Mouse (Mus musculus): ENCODE results near the gene Mgam. TPM values are rescaled to one million over a fixed set of nuclear protein-coding genes. Genes with fewer than 3 reads are reported as not detected.
"Not testable (repeated sequence)": the region's sequence is repeated elsewhere in the genome, so short reads cannot be mapped to it uniquely, and the experiment has no call there.

Mgam gene
- total RNA-seq (2022) = under 1 TPM in 1 of 4 experiments, not detected in 3; 0.39 TPM

DNA sequence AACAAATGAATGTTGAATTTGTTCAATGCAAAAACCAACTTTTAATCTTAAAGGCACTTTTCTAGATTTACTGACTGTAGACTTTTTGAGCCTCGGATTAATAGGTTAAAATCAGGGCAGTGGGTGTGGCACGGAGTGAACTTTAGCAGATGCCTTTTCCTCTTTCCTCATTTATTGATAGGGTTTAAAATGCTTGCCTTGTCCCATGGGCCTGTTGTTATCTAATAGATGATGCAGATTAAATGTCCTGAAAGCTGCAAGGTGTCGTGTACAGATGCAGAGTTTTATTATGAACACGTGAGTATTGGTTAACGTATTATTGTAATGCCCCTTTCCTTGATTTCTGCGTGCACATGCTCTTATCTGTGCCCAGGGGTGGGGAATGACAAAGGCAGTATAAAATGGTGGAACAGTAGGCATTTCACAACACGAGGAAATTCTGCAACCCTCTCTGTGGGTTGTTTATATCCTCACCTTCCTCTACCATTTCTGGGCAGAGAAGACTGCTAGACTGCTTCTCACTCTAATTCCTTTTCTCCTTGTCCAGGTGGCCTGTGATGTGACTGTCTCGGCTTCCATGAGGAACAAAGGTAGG is at the start of gene Mgam:
Gene Mgam (plus strand): TSS at position 426 of the 595 bp plus-strand sequence.
- no peak for DNase-seq (ENCODE audit: low spot score in 2 of 2)

DNA sequence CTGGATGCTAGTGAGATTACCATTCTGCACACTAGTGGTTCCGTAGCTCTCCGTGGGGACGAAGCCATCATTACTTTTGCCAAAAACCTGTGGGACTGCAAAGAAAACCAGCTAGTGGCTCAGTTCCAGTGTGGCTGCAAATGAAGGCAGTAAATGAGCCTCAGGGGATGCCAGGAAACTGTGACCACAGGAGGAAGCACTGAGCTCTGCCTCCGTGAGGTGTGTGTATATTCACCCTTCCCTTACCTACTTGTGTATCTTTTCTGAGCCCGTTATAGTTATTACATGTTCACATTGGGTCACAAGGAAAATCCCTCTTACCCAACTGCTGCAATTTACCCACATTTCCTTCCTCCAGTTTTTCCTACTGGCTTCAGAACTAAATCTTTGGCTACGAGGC is 44.3 kb upstream of the Mgam start:
- DNase-seq (ENCODE audit: low spot score in 2 of 2) = no peak

DNA sequence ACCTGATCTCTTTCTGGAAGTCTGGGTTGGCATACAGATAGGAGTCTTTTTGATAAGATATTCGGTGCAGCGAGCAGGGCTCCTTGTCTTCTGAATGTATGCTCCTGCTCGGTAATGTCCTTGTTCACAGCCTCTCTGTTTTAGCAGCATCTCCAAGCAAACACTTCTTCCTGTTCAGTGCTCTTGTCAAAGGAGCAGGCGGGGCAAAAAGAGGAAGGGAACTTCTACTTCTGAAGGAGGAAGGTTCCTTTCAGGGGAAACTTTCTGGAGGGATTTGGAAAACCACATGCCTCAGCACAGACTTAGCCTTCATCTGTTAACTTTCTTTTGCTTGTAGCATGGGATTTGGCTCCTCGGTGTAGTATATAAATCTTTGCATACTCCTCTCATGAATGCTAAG is 43.0 kb upstream of the Mgam start, which contains the start of gene Clec5a:
Gene Clec5a (minus strand): TSS at position 177 of the 400 bp plus-strand sequence.
- no peak for DNase-seq (ENCODE audit: low spot score in 2 of 2)

DNA sequence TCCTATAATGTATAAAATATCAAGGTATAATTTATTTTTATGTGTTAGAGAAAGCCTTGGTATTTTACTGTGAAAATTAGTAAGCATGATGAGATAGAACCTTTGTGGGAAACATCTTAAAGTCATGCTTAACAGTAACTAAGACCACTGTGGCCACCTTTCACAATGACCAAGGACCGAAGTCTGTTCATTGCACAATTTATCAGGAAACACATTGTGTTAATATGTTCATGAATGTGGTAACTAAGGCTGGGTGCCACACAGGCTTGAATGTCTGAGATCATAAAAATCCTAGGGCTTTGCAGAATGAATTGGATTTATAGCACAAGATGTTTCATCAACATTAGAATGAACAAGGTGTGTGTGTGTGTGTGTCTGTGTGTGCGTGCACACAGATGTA is 40.3 kb upstream of the Mgam start:
- DNase-seq (ENCODE audit: low spot score in 2 of 2) = no peak

DNA sequence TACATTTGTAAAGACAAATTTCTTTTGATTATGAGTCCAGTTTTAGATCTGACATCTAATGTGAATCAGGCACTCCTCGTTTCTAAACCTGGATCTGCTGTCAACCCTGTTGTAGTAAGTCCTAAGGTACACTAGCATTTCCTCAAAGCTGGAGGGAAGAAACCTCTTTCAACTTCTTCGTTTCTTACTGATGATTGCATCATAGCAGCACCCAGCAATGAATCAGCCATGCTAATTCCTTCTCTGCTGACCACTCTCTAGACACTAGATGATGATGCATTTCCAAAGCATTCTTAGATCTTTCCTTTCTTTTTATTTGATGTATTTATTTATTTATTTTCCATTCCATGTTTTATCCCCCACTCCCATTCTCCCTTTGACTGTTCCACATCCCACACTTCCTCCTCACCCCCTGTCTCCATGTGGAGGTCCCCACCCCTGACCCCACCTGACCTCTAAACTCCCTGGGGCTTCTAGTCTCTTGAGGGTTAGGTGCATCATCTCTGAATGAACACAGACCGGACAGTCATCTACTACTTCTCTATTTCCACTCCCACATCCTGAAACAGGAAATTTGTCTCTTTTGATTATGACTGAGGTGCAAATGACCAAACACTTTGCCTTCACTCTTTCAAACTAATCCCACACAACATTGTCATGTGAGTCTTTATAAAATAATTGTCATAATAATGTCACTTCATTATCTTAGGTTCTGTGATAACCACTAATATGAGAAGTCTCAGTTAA is 33.7 kb upstream of the Mgam start:
- no peak for DNase-seq (ENCODE audit: low spot score in 2 of 2)

DNA sequence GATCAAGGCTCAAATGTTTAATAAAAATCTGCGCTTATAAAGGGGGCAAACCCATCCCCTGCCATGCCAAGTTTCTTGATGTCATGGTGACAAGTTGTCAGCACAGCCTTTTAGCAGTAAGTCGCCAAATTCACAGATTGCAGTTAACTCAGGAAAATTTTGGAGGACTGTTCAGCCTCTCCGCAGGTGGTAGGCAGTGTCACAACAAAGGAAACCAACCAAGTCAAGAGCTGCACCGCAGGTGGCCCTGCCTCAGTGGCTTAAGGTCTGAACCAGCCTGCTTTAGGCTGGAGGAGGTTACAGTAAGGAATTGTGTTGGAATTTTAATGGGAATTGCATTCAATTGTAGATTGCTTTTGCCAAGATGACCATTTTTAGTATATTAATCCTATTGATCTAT is 30.1 kb upstream of the Mgam start:
- DNase-seq (ENCODE audit: low spot score in 2 of 2) = not testable (repeated sequence)

DNA sequence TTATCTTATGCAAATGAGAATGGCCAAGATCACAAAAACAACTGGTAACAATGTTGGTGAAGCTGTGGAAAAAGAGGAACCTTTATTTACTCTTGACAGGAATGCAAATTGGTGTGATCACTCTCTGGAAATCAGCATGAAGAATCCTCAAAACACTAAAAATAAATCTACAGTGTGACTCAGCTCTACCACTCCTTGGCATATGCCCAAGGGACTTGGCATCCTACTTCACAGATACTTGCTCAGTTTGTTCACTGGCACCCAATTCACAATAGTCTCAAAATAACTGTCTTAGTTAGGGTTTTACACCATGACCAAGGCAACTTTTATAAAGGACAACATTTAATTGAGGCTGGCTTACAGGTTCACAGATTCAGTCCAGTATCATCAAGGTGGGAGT is 21.2 kb upstream of the Mgam start:
- peak in 1 of 2 experiments; percentile 77 for DNase-seq (ENCODE audit: low spot score in 2 of 2)

DNA sequence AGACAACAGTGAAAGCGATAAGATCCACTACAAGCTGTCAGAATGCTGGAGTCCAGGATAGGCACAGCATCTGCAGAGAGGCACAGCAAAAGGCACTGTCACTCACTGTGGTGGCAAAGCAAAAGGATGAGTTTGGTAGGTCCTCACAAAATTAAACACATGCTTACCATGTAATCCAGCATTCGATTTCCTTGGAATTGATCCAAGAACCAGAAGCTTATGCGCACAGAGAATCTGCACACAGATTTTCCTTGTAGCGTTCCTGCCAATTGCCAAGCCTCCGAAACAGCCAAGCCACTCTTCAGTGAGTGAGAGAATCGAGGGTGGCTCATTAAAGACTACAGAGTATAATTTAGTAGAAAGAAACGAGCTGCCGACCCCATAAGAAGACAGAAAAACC is 18.4 kb upstream of the Mgam start:
- DNase-seq (ENCODE audit: low spot score in 2 of 2) = no peak

DNA sequence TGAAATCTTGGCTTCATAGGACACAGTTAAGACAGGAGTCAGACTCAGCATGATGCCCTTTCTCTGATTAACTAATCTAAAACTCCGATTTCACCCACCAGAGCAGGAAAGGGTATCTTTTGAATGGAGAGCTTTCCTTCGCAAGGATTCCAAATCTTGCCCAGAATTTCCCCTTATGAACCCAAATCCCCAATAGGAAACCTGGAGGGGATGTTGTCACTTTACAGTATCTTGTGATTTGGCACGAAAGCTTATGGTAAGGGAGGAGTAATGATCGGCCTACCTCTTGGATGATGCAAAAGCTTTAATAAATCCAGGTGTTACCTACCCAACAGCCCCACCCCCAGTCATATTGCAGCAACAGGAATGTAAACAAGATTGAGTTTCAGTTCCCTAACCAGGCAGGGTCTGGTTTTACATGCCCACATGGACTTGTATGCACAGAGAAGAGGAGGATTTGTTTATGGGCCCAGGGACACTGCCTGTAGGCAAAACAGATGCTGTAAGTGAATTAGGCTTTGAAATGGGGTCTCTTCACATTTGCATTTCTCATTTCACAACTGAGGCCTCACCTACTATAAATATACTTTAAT is 15.3 kb upstream of the Mgam start, which contains the start of gene Tas2r138:
Gene Tas2r138 (minus strand): TSS at position 51 of the 593 bp plus-strand sequence.
- DNase-seq (ENCODE audit: low spot score in 2 of 2) = no peak

DNA sequence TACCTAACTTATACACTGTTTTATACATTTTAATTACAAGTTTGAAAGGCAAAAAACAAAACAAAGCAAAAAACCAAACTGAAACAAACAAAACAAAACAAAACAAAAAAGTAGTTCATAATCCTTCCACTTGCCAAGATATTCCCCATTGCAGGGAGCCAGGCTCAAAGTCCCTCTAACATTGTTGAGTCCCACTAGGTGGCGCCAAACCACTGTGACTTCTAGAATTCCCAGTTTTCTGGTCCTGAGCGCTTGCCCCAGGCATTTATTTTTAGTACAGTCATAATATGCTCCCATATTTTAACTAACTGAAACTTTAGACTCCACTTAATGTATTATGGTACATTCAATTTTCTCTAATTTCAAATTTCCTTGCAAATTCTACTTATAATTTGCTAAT is 10.7 kb upstream of the Mgam start:
- peak in 1 of 2 experiments; percentile 22 for DNase-seq (ENCODE audit: low spot score in 2 of 2)

DNA sequence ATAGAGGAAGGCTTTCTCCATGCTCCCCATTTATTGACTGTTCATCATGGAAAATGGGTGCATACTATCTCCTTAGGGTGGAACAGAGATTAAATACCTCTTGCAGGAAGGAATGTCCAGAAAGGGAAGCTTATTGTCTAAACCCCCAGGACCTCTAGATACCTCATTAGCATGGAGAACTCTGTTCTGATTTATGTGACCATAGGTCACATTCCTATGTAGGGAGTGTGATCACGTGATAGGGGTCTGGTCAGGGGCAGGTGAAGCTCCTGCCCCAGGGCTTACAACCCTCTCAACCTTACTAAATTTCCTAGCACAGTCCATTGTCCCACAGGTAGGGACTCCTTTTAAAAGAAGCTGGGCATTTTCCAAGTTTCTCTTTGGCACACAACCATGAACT is 2.5 kb upstream of the Mgam start:
- DNase-seq (ENCODE audit: low spot score in 2 of 2) = no peak

DNA sequence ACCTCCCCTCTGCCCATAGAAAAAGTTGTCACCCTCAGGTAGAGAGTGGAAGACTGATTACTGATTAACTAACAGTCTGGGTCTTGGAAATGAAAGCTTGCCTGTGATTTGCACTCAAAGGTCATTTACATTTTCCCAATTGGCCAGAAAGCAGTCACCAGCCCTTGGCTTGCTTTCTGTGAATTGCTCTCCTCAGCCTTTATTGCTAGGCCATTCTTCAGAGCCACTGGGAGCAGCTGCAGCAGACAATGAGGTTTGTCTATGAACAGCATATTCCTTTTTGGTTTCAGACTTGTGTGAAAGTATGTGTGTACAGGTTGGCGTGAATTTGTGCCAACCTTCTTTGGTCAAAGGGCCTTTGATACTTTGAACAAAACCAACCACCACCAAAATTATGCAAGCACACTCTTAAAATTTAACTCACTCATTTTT is 6.0 kb downstream of the Mgam start:
- no peak for DNase-seq (ENCODE audit: low spot score in 2 of 2)

DNA sequence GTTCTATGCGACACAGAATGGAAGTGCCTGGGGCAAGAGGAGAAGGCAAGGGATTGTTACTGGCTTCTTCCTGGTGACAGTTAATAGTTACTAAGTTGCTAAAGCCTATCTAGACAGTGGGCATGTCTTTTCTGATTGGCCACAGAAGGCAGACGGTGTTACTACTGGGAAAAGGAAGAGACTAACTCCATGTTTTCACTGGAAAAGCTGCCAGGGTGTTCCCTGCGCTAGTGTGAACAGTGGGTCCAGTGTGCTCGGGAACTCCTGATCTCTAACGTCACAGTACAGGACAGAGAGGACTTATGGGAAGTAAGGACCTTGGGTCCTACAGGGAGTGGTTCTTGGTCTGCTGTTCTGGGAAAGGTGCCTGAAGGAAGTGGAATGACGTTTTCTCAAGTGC is 6.9 kb downstream of the Mgam start:
- no peak for DNase-seq (ENCODE audit: low spot score in 2 of 2)

DNA sequence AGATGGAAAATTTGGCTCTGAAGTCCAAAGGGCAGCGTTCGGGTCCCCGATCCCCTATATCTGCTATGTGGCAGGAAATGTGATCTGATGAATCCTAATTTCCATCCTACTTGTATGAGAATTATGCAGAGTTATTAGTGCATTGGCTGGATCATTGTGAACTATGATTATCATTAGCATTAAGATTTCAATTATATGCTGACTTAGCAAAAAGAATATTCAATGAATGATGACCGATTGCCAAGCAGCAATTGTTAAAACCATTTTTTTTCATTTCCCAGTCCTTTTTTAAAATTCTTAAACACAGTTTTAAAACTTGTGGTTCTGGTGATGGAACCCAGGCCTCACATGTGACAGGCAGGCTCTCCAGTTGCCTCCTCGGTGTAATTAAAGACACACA is 9.1 kb downstream of the Mgam start:
- no peak for DNase-seq (ENCODE audit: low spot score in 2 of 2)

DNA sequence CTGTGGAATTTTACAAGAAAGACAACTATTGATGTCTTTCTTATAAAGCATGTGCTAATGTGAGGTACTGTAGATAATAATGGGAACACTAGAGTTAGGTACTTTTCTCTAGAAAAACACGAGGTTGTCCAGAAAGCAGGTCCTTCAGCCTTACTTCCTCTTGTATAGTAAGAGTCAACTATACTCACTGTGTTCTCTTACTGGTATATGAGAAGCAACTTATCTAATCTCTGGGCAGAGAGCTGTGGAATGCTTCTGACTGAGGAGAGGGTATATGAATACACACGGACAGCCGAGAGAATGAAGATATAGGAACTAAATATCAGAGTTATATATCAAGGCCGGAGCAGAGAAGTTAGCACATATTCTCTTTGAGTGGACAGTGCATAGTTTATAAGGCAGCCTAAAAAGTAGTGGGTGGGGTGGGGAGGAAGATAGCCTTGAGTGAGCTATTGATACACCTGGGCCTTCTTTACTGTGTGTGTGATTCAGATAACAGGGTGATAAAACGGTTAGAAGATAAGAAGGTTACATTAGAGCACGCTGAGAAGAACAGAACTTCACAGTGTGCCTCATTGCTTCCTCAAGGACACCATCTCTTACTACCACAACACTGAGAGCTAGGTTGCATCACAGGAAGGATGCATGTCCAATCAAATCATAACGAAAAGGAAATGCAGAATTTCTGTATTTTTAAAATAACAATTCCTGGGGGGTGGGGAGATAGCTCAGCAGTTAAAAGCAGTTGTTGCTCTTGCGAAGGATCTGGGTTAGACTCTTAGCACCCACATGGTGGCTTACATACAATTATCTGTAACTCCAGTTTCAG is 12.3 kb downstream of the Mgam start:
- DNase-seq (ENCODE audit: low spot score in 2 of 2) = no peak

DNA sequence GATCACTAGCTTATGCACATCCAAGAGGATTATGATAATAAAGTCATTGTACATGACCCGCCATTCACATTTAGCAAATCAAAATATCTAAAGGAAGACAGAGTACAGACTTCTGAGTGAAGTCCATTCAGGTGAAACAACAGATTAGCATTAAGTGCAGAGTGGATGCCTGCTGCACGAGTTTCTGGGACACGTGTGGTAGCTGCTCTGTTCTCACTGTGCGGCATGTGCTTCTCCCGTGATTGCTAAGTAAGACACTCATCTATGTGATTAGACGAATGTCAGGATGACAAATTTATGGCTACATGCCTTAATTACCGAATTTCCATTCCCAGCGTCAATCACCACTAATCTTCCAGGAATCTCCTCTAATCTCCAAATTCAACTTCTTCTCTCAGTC is 17.1 kb downstream of the Mgam start:
- DNase-seq (ENCODE audit: low spot score in 2 of 2) = no peak

DNA sequence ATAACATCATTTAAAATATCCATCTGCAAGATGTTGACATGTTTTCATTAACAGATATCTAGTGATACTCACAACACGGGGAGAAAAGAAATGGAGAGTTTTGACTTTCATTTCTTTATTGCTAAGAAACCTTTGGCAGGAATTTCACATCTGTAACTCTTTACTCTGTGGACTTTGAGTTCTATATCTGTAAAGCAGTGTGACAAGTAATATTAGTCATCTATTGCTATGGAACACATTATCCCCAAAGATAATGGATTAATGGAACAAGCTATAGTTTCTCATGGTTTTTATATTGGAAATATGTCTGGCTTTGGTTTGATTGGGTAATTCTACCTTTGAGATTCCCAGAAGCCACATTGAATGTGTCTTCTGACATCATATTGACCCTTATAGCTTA is 22.3 kb downstream of the Mgam start:
- no peak for DNase-seq (ENCODE audit: low spot score in 2 of 2)

DNA sequence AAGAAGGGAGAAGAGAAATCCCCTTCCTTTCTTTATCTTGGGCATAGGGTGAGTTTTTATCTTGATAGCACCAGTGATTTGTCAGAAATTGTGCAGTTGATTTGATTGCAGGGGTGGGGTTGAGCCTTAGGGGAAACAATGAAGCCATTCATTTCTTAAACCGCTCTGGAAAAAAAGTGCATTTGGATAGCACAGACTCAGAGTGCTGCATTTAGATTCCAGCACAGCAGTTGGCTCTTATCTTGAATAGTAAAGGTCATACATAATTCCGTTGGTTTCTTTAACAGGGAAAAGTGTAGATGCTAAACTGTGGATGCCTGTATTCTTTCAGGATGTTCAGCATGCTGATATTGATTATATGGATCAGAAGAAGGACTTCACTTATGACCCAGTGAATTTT is 32.3 kb downstream of the Mgam start:
- DNase-seq (ENCODE audit: low spot score in 2 of 2) = no peak

DNA sequence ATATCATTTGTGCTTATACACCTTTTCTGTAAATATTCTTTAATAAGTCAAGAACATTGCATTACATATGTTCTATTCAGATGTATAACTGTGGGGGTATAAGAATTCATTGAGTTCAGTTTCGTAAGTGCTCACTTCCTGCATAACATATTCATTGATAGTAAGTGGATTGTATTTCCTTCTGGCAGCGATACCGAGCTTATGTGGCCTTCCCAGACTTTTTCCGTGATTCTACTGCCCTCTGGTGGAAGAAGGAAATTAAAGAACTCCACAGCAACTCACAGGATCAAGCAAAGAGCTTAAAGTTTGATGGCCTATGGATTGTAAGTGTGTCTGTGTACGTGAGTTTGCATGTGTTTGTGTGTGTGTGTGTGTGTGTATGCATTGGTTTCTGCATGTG is 60.5 kb downstream of the Mgam start:
- peak in 1 of 2 experiments; percentile 16 for DNase-seq (ENCODE audit: low spot score in 2 of 2)

DNA sequence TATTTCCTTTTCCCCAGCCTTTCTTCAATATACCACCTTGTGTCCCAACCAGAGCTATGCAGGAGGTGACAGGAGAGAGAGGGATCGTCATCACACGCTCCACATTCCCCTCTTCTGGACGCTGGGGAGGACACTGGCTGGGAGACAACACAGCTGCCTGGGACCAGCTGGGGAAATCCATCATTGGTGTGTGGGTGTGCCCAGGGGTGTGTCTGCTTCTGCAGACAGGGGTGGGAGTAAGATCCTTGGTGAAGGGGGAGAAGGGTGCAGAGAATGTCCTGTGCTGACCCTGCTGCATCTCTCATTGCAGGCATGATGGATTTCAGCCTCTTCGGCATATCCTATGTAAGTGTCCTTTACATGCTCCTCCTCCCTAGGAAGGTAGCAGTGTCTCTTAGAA is 63.4 kb downstream of the Mgam start:
- not testable (repeated sequence) for DNase-seq (ENCODE audit: low spot score in 2 of 2)

DNA sequence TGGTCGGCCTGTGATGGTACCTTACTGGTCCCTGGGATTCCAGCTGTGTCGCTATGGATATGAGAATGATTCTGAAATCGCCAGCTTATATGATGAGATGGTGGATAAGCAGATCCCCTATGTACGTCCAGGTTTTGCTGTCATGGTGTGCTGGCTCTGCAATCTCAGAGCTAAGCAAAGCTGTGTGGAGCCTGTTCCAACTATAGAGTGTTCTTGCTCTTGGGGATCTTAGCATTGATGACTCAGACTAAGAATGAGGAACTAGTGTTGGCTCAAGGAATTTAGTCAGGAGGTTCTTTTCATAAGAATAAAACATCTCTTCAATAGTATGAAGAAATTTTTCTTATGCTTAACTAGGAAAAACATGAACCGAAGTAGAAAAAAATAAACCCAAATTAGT is 84.9 kb downstream of the Mgam start:
- DNase-seq (ENCODE audit: low spot score in 2 of 2) = not testable (repeated sequence)

DNA sequence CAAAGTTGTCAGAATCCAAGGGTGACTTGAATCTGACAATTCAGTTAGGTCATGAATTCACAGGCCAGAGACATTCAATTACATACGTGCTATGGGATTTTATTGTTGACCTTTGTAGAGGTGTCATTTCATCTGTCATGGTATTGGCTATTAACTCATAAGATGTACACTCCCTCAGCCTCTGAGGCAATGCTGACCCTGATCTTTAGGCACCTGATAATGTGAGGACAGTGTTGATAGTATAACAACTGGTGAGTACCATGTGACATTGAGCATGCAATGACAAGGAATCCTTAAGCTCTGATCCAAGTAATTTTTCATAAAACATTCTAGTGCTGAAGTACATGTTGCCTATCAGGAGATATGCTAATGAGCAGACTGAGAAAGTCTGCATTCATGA is 87.1 kb downstream of the Mgam start:
- DNase-seq (ENCODE audit: low spot score in 2 of 2) = no peak
